Mouse (Mus musculus) liver, embryonic 14.5 days (tissue): ENCODE measurements around the gene Ssu72. TPM values are rescaled to one million over a fixed set of nuclear protein-coding genes. Genes with fewer than 3 reads are reported as not detected.

Experiments used
- ATAC-seq: fragments of 200-750 bp; cut with Nextera tagmentation; 2 replicates; pipeline ENCODE4 v1.8.0; 2017; ENCODE audit warnings: moderate number of reproducible peaks, mild to moderate bottlenecking, moderate library complexity; ENCODE audit not compliant: insufficient read depth
- DNase-seq, 3 experiments: peaks; one replicate each; pipeline ENCODE4 v3.0.0-alpha.2; 2012 to 2013; ENCODE audit warnings: low read depth in 3 of 3, low spot score in 3 of 3
- H3K27ac ChIP-seq: fragments of 300-500 bp; sonication (generic); 2 replicates; pipeline ENCODE4 v1.5.1; 2014; ENCODE audit warnings: moderate library complexity, mild to moderate bottlenecking, control low read depth, inconsistent platforms
- H3K27me3 ChIP-seq: fragments of 300-500 bp; sonication (generic); 2 replicates; pipeline ENCODE4 v1.6.1; 2014; ENCODE audit warnings: mild to moderate bottlenecking, low read length, moderate library complexity; ENCODE audit not compliant: control insufficient read depth, insufficient read depth
- H3K36me3 ChIP-seq: fragments of 300-500 bp; sonication (generic); replicated peaks from 2 replicates; pipeline ENCODE4 v1.6.1; 2014; ENCODE audit warnings: low read depth; ENCODE audit not compliant: control insufficient read depth, insufficient read depth
- H3K4me1 ChIP-seq, 2 experiments: fragments of 200-500 bp in 1 of 2; fragments of 300-500 bp in 1 of 2; sonication (generic) in 1 of 2; replicated peaks; 2 replicates each; pipeline ENCODE4 v1.6.1; 2012 to 2014; ENCODE audit warnings: antibody characterized with exemption in 1 of 2, inconsistent platforms in 1 of 2, low read length in 1 of 2; ENCODE audit not compliant: control insufficient read depth in 2 of 2, insufficient read depth in 2 of 2
- H3K4me2 ChIP-seq: fragments of 300-500 bp; sonication (generic); 2 replicates; pipeline ENCODE4 v1.6.1; 2014; ENCODE audit warnings: low read depth, mild to moderate bottlenecking, control low read depth, moderate library complexity
- H3K4me3 ChIP-seq, 2 experiments: fragments of 200-500 bp in 1 of 2; fragments of 300-500 bp in 1 of 2; sonication (generic) in 1 of 2; 2 replicates each; pipeline ENCODE4 v1.5.1; 2012 to 2014; ENCODE audit warnings: low read depth in 2 of 2, low read length in 2 of 2, mild to moderate bottlenecking in 2 of 2, control low read depth in 1 of 2, inconsistent platforms in 1 of 2, moderate library complexity in 1 of 2; ENCODE audit not compliant: insufficient read depth in 1 of 2
- H3K9ac ChIP-seq: fragments of 300-500 bp; sonication (generic); replicated peaks from 2 replicates; pipeline ENCODE4 v1.6.1; 2014; ENCODE audit warnings: mild to moderate bottlenecking, control low read depth, moderate library complexity
- H3K9me3 ChIP-seq: fragments of 300-500 bp; sonication (generic); 2 replicates; pipeline ENCODE4 v1.6.1; 2016; ENCODE audit warnings: low read length, mixed read lengths; ENCODE audit not compliant: control insufficient read depth
- CTCF ChIP-seq: IDR thresholded peaks from 2 replicates; pipeline ENCODE4 v1.5.1; 2016; ENCODE audit warnings: antibody characterized with exemption, low read depth, control low read depth
- EP300 ChIP-seq: IDR thresholded peaks from 2 replicates; pipeline ENCODE4 v1.6.1; 2016; ENCODE audit warnings: antibody characterized with exemption, low read depth
- WGBS: fragments of 180-500 bp; shearing (Covaris S2); extraction: QIAGEN DNeasy Blood & Tissue Kit; methylation state at CpG from one replicate; pipeline ENCODE4 v1.1.7; 2014; ENCODE audit not compliant: insufficient replicate concordance; 5-methylcytosine and 5-hydroxymethylcytosine counted together
- polyA plus RNA-seq, 2 experiments: library from polyadenylated mRNA; depleted of rRNA in 1 of 2; stranded (reverse) in 1 of 2; unstranded in 1 of 2; fragments of >200 nt; fragmentation: Nextera tagmentation in 1 of 2; extraction: Ambion mirVana in 1 of 2; gene quantifications; 2 replicates each; pipeline versions ENCODE4 v1.2.1 to v1.2.3; 2012 to 2014

Gene Ssu72
- polyA plus RNA-seq, 2 experiments: 38.6 to 56.9 TPM

DNA sequence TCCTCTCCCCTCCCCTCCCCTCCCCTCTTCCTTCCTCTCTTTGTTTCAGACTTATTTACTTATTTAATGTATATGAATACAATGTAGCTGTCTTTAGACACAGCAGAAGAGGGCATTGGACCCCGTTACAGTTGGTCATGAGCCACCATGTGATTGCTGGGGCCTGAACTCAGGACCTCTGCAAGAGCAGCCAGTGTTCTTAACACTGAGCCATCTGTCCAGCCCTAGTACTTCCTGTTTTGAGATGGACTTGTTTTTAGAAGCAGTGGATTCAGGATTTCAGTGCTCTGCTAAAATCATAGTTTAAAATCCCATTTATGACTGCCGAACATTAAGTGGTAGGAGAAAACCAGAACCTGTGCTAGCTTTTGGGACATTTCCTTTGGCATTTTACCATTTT, 4.0 kb downstream of the Ssu72 start:
- H3K36me3 ChIP-seq: no peaks in the 10 kb centered on the region
- H3K4me1 ChIP-seq: peaks cover 5 to 12% of the 10 kb centered on the region in 2 experiments
- H3K4me2 ChIP-seq: no peak overlapping the region
- no peaks in the 10 kb centered on the region for H3K27me3 ChIP-seq
- H3K9me3 ChIP-seq: no peaks in the 10 kb centered on the region
- TF ChIP-seq EP300 (no peak), CTCF (no peak)
- DNase-seq (no peak), ATAC-seq (no peak)
- no peak overlapping the region for H3K9ac ChIP-seq
- H3K27ac ChIP-seq: no peak overlapping the region
- 70% methylated on average over 2 of the region's 2 CpGs for WGBS
- H3K4me3 ChIP-seq: no peak overlapping the region

- no peaks in the 10 kb centered on the region for H3K9me3 ChIP-seq
- H3K4me3 ChIP-seq: no peak overlapping the region
- H3K27ac ChIP-seq: no peak overlapping the region
- H3K36me3 ChIP-seq: no peaks in the 10 kb centered on the region
- DNase-seq: no peak
- H3K4me1 ChIP-seq: peaks cover 5 to 10% of the 10 kb centered on the region in 2 experiments
- ATAC-seq: no peak
- H3K27me3 ChIP-seq: no peaks in the 10 kb centered on the region
- no peak overlapping the region for H3K4me2 ChIP-seq
- H3K9ac ChIP-seq: no peak overlapping the region; the same call in 1 of the 2 replicates
- TF ChIP-seq EP300: no peak
- TF ChIP-seq CTCF: no peak
Observed at GRCm38 (mm10) chr4:155708988-155709387, 4.4 kb downstream of the Ssu72 start.

- peaks cover 5% of the 10 kb centered on the region for H3K36me3 ChIP-seq
- H3K27me3 ChIP-seq: no peaks in the 10 kb centered on the region
- H3K9ac ChIP-seq: no peak overlapping the region
- H3K27ac ChIP-seq: no peak overlapping the region
- 32% methylated on average over 6 of the region's 6 CpGs for WGBS
- TF ChIP-seq EP300 (no peak), CTCF (no peak)
- H3K9me3 ChIP-seq: no peaks in the 10 kb centered on the region
- ATAC-seq (no peak), DNase-seq (no peak)
- no peak overlapping the region for H3K4me3 ChIP-seq
- H3K4me1 ChIP-seq: peaks cover 5 to 8% of the 10 kb centered on the region in 2 experiments
- no peak overlapping the region for H3K4me2 ChIP-seq
Observed at GRCm38 (mm10) chr4:155710521-155711252, 6.1 kb downstream of the Ssu72 start.

DNA sequence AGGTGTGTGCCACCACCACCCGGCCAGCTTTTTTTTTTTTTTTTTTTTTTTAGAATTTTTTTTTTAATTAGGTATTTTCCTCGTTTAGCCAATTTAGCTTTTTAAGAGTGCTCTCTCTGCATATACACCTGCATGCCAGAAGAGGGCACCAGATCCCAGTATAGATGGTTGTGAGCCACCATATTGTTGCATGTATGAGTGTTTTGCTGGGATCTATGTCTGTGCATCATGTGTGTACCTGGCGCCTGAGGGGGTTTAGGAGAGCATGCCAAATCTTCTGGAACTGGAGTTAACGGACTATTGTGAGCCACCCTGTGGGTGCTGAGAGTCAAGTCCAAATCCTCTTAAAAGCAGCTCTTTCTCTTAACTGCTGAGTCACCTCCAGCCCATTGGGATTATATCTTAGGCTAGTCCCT, 17.1 kb downstream of the Ssu72 start:
- Histone ChIP-seq H3K4me2 (no peak overlapping the region), H3K9me3 (no peaks in the 10 kb centered on the region), H3K4me1 (no peaks in the 10 kb centered on the region), H3K27ac (no peak overlapping the region), H3K4me3 (no peak overlapping the region), H3K9ac (no peak overlapping the region), H3K27me3 (no peaks in the 10 kb centered on the region), H3K36me3 (peaks cover 13% of the 10 kb centered on the region)
- DNase-seq: peak in 1 of 3 experiments; percentile 27
- no peak for ATAC-seq
- TF ChIP-seq CTCF (peak; percentile 77), EP300 (no peak)
- 36% methylated on average over 4 of the region's 4 CpGs for WGBS

DNA sequence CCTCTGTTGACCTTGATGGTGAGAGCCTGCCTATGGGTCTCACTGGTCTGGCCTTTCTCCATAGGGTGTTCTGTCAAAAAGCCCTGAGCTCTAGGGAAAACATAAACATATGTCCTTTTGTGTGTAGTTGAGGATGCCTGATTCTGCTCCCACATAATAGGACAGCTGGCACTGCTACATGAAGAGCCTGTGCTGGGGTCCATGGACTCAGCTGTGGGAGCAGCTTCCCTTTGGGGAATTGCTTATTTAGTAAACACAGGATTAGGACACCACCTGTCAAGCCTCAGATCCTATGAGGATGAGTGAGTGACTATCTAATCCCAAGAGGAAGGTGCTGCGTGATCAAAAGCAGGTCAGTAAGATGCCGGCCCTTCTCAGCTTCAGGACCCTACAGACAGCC, 23.4 kb downstream of the Ssu72 start:
- no peak overlapping the region for H3K9ac ChIP-seq
- H3K27me3 ChIP-seq: no peaks in the 10 kb centered on the region
- no peak for ATAC-seq
- H3K9me3 ChIP-seq: no peaks in the 10 kb centered on the region
- WGBS: 80% methylated on average over 2 of the region's 2 CpGs
- DNase-seq: no peak
- no peak overlapping the region for H3K4me3 ChIP-seq
- no peaks in the 10 kb centered on the region for H3K4me1 ChIP-seq
- no peak overlapping the region for H3K4me2 ChIP-seq
- no peak for TF ChIP-seq CTCF
- TF ChIP-seq EP300: no peak
- peaks cover 3% of the 10 kb centered on the region for H3K36me3 ChIP-seq
- H3K27ac ChIP-seq: no peak overlapping the region
